Mouse (Mus musculus) fat pad, adult 2 months (tissue): ENCODE data around the gene Olfr665.
"Not testable (repeated sequence)": the region's sequence is repeated elsewhere in the genome, so short reads cannot be mapped to it uniquely, and the experiment has no call there.

ENCODE experiments used
- DNase-seq: peaks from one replicate; pipeline ENCODE4 v3.0.0-alpha.2; 2011; ENCODE audit warnings: low read depth, low spot score; ENCODE audit errors: extremely low read depth

The Olfr665 gene

DNA sequence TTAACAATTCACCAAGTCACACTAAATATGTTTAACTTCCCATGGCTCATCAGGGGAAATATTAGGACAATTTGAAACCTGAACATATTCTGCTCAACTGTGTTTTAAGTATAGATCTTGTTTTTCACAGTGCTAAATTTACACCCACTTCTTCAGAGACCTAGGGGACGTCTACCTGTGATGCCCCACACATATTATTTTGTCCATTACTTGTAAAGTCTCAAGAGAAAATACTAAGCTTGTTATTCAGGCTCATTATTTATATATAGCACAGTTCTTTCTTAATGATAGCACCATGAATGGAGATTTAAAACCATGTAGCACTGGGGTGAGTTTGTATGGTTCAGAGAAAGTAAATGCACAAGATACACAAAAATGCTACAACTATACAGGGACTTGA is at the start of gene Olfr665:
Olfr665 (plus strand) TSS at position 301 of the 400 bp plus-strand sequence.
- no peak for DNase-seq

DNA sequence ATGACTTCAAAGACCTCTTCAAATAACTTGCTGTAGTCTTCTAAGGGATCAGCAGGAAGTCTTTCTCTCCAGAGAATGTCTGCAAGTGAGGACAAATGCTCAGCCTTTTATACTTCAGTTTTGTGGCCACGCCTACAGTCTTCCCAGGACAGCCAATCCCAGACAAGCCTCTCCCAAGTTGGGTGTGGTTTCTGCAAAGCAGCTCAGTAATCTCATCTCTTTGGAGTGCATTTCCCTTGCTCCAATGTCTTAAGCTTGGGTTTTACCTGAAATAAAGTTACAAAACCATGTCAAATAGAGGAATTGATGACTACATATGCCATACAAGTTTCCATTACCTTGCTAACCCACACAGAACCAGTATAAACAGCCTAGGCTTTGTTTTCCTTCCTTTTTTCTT is 35.3 kb upstream of the Olfr665 start, which contains the start of gene Usp17lb:
Usp17lb (minus strand) TSS at position 101 of the 400 bp plus-strand sequence.
- DNase-seq: no peak

DNA sequence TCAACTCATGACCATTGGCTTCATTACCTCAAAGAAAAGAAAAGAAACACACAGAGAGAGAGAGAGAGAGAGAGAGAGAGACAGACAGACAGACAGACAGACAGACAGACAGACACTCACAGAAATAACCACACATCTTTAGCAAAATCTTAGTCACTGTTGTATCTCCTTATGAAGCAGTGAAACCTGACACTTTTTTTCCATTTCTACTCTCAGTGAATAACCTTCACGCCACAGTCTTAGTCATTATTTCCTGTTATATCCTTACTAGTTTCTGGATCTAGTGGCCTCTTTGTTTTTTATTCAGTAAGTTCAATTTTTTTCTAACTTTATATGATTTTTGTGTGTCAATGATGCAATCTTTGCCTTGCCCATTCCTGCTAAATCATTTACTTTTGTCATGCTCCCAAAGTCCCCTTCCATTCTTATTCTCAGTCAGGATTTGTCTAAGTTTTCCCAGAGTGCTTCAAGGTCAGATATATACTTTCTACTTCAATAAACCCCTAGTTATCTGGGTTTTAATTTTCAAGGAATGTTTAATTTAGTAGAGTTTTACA is 34.0 kb upstream of the Olfr665 start:
- DNase-seq: no peak

DNA sequence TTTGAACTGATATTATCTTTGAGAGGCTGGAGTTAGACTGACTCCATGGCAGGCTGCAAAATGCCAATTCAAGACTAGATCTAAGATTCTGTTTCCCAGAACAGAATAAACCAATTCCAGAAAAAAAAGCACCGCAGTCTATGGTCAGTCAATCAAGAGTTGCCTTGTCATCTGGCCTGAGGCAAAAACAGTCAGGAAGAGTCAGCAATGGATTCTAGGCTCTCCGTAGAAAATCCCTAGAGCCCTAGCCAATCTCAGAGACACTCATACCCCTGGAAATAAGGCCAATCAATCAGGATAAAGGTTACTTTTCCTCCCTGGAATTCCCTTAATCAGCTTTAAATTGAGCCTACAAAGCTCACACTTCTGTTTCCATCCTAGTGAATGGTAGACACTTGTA is 26.3 kb upstream of the Olfr665 start:
- DNase-seq: not testable (repeated sequence)

DNA sequence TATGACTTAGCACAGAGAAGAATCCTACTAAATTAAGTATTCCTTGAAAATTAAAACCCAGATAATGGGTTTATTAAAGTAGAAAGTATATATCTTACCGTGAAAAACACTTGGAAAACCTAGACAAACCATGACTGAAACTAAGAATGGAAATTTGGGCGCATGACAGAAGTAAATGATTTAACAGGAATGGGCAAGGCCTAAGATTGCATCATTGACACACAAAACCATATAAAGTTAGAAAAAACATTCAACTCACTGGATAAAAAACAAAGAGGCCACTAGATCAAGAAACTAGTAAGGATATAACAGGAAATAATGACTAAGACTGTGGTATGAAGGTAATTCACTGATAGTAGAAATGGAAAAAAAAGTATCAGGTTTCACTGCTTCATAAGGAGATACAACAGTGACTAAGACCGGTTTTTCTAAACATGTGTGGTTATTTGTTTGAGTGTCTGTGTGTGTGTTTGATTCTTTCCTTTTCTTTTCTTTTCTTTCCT is 22.5 kb upstream of the Olfr665 start:
- DNase-seq: no peak

DNA sequence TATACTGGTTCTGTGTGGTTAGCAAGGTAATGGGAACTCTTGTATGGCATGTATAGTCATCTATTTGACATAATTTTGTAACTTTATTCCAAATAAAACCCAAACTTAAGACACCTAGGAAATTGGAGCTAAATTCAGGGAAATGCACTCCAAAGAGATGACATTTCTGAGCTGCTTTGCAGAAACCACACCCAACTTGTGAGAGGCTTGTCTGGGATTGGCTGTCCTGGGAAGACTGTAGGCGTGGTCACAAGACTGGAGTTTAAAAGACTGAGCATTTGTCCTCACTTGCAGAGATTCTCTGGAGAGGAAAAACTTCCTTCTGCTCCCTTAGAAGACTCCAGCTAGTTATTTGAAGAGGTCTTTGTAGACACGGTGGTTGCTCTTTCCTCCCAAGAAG is 21.1 kb upstream of the Olfr665 start, which contains the start of gene Usp17la:
Usp17la (plus strand) TSS at position 301 of the 400 bp plus-strand sequence.
- DNase-seq: not testable (repeated sequence)

DNA sequence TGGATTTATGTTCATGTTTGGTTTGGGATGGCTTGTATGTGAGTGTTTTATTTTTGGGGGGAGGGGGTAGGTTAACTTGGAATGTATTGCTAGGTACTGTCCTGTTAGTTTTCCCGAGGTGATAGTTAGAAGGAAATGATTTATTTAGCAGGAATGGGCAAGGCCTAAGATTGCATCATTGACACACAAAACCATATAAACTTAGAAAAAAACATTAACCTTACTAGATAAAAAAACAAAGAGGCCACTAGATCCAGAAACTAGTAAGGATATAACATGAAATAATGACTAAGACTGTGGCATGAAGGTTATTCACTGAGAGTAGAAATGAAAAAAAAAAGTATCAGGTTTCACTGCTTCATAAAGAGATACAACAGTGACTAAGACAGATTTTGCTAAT is 20.1 kb upstream of the Olfr665 start:
- no peak for DNase-seq

DNA sequence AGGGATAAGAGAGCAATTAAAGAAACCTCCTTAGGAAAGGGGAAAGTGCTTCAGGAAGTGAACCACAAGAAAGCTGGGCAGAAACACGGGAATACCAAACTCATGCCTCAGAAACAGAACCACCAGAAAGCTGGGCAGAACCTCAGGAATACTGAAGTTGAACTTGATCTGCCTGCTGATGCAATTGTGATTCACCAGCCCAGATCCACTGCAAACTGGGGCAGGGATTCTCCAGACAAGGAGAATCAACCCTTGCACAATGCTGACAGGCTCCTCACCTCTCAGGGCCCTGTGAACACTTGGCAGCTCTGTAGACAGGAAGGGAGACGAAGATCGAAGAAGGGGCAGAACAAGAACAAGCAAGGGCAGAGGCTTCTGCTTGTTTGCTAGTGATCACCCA is 16.4 kb upstream of the Olfr665 start:
- DNase-seq: no peak

DNA sequence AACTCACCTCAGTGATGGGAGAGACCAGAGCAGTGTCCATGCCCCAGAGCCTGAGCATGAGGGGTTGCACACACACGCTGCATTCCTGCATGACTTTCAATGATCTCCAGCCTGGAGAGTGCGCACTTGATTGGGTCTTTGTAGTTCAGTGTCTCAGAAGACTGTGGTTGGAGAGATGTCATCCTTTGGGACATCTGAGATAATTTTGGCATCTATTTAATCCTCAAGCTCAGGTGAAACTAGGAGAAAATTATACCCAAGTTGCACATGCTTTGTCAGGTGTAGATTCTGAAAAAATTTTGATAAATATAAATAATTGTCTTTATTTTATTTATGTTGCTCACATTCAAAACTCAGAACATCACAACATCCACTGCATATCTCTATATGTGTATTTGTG is 18.0 kb downstream of the Olfr665 start, which contains the start of gene Olfr666:
Olfr666 (minus strand) TSS at position 101 of the 400 bp plus-strand sequence.
- no peak for DNase-seq

DNA sequence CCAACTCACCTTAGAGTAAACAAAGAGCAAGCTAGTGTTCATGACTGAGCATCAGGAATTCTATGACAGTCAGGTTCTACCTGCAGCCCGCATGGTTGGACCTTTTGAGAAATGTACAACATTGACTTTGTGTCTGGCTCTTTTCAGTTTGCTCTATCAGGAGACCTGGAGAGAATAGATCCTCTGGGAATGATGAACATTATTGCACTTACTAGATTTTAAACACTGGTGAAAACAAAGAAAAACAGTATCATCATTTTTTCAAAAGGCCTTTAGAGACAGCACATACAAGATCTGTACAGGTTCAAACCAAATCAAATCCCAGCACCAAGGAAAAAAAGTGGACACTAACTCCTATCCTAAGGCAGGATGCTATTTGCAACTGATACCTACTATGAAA is 43.6 kb downstream of the Olfr665 start, which contains the start of gene Olfr667:
Olfr667 (minus strand) TSS at position 101 of the 400 bp plus-strand sequence.
- no peak for DNase-seq

DNA sequence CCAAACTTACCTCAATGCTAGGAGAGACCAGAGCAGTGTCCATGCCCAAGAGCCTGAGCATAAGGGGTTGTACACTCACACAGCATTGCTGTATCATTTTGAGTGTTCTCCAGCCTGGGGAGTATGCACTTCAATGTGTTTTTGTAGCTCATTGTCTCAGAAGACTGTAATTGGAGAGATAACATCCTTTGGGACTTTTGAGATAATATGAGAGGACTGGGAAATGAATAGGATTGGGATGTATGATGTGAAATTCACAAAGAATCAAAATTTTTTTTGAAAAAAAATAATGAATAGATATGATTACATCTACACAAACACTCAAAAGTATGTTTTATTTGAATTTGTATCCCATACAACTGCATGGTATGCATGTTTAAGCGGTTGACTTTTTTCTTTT is 50.1 kb downstream of the Olfr665 start, which contains the start of gene Olfr668:
Olfr668 (minus strand) TSS at position 101 of the 400 bp plus-strand sequence.
- no peak for DNase-seq
